Mouse (Mus musculus) heart, postnatal 25 days (tissue): ENCODE data around the gene C1qb. TPM values are rescaled to one million over a fixed set of nuclear protein-coding genes. Genes with fewer than 3 reads are reported as not detected.

ENCODE experiments used
- DNase-seq: peaks from one replicate; pipeline ENCODE4 v3.0.0; 2022; ENCODE audit warnings: low spot score
- intact Hi-C: fragments of 180-260 bp; cut with DNase I; formaldehyde crosslinking; loops from one replicate; pipeline ENCODE4 v1.15.1; 2025
- total RNA-seq, 2 experiments: library from RNA; stranded (reverse); gene quantifications; 2 replicates each; pipeline ENCODE4 v1.2.3; 2021

The C1qb gene
- 10 to 100 TPM; 47.0 to 48.4 TPM for total RNA-seq

DNA sequence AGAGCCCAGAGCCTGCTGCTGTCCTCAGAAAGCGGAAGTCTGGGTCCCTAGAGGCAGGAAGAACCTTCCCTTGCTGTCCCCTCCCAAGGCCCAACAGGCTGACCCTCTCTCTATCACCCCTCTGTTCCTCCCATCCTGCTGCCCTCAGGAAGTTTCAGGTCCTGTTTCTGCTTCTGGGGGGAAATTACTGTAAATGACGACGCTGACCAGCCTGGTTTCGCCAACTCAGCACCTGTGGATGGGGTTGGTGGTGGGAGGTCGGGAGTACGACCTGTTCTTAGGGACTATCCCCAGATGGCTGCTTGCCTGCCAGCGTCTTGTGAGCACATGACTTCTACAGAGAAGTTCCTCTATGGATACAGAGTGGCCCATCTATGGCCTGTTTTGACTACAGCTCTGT is at the start of gene C1qb:
TSS of gene C1qb (minus strand) at position 87 of the 400 bp plus-strand sequence.
- intact Hi-C loops: no loop called here
- no peak for DNase-seq

DNA sequence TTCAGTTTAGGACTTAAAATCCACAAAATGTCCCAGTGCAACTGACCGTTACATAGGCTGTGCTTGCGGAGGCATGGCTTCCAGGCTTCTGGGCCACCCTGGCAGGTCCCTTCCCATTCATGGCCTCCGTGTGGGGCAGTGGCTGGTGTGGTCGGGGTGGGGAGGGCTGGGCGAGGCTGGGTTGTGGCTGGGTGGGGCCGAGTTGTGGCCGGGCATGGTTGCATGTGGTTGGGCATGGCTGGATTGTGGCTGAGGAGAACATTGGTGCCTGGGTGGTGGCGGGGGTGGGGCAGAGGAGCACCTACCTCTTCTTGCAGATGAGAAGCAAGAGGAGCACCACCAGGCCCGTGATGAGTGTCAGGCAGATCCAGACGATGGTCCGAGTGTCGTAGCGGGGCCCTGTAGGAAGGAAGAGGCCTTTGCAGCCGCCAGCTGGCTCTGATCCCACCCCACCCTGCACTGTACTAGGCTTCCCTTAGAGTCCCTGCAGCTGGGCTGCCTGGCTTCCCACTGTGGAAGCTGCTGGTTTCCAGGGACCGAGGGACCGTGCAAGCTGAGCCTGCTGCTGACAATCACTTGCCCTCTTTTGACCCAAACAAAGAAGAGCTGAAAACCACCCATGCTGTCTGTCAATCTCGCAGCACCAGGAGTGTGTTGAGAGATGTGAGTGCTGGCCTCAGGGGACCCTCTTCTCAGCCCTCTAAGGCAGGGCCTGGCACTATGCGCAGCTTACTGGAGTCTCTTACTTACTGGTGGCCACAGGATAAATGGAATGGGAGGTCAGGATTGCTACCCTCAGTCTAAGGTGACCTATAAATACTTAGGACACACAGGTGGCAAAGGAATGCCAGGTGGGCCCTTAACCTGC is 49.0 kb upstream of the C1qb start:
- intact Hi-C loops: no loop called here
- no peak for DNase-seq

DNA sequence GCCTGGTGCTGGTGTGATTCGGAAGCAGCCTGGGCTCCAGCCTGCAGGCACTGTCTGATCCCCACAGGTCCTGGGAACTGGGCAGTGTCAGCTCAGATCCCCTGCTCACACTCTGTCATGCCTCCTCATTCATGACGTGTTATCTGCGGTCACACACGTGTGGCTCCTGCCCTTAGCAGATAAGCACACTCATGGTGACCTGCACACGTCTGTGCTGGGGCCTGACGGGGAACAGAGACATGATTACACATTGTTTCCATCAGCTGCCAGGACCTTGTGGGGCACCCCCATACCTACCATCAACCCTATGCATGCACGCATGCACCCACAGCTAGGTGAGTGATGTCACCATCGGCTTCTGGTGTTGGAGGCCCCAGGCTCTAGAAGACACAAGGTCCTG is 44.5 kb upstream of the C1qb start:
- intact Hi-C loops: no loop called here
- DNase-seq: no peak

DNA sequence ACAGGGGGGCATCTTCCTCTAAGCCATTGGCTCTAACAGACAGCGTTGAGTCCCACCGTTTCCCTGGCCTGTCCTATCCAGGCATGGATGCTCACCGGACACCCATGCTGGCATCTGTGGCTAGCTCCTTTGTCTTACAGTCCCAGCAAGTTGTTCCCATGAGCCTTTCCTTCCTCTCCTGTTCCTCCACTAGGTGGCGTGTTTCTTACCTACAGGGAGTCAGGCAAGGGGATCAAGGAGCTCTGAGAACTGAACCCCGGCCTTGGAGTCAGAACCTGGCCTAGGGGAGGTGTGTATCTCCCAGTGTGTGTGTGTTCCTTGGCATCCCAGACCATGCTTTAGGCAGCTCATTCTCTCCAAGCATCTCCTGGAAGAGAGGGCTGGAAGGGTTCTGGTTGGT is 42.9 kb upstream of the C1qb start:
- no peak for DNase-seq
- intact Hi-C loops: loop anchor here (5.0 kb wide), 1 partner anchor 143 kb away; no protein-coding TSS in a partner anchor

DNA sequence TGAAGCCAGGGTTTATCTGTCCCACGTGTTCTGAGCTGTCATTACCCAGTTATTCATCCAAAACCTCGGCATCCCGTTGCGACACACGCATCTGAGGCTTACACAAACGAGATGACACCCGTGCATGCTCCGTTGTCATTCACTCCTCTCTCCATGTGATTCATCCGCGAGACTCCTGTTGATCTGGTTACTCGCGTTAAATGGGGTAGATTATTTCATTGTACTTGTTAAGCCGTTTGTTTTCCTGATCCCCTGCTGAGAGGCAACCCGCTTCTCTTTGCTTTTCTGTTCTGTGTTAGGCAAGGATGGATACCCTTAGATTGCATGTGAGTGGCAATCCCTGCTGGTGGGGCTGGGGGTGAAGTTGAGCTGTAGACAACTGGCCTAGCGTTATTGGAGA is 39.8 kb upstream of the C1qb start:
- intact Hi-C loops: loop anchor here (5.0 kb wide), 1 partner anchor 146 kb away; no protein-coding TSS in a partner anchor
- no peak for DNase-seq

DNA sequence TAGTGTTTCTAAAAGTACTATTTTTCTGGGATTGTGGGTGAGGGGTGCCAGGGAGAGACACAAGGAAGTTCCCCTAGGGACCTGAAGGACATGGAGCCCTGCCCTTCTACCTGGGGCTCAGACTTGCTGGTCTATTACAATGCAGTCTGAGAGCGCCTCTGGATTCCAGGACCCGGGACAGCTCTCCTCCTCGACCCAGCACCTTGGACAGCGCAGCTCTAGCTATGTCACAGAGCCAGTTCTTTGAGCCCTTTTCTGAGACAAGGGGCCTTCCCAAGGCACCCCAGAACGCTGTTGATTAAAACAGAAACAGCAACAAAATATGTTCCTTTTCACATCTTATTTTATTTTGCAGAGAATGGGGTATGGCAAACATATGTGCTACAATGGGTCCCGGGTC is 38.5 kb upstream of the C1qb start:
- intact Hi-C loops: no loop called here
- no peak for DNase-seq

DNA sequence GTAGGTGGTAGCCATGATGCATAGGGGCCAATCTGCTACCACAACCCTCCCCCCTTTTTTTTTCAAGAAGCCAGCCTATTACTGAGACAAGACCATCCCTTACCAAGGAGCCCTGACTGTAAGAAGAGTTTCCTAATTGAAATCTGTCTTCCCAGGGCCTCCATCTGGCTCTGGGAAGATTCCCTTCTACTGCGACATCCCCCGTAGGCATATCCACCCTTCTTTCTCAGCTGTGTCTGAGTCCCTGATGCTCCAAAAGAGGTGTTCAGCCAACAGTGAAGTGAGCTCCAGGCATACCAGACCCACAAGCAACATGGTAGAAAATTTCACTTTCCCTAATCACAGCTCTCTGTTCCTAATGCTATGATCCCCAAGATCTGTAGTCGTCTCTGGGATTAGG is 33.5 kb upstream of the C1qb start:
- intact Hi-C loops: no loop called here
- no peak for DNase-seq

DNA sequence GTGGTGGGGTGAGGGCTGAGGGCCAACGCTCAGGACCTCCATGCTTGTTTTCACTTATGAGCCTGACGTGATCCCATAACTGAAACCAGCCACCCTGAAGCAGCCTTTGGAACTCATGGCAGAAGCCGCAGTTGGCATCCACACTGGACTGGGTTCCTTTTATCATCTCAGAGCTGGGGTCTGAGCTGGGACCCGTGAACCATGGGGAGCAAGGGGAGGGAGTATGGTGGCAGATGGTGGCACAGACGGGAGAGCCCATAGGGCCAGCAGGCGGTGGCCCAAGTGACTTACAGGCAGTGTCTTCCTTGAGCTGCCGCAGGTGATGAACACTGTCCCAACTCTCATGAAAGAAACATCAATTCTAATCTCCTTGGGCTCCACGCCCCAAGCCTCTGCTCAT is 32.8 kb upstream of the C1qb start:
- no peak for DNase-seq

DNA sequence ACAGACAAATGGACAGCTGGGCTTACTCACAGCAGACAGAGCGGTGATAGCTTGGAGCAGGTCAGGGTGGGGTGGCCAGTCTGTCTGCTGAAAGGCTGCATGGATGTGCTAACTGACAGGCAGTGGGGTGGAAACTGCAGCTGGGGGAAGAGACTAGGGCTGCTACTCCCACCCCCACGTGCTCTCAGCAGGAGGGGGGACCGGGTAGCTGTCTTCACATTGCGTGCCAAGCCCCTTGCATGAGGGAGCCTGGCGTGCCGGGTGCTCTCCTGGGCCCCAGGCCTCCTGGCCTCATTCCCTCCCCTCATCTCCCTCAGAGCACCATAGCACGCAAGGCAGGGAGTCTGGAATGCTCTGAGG is 31.2 kb upstream of the C1qb start:
- no peak for DNase-seq
- intact Hi-C loops: no loop called here

More for the DNA sequence above, 32.8 kb upstream of the C1qb start:
- intact Hi-C loops: no loop called here

DNA sequence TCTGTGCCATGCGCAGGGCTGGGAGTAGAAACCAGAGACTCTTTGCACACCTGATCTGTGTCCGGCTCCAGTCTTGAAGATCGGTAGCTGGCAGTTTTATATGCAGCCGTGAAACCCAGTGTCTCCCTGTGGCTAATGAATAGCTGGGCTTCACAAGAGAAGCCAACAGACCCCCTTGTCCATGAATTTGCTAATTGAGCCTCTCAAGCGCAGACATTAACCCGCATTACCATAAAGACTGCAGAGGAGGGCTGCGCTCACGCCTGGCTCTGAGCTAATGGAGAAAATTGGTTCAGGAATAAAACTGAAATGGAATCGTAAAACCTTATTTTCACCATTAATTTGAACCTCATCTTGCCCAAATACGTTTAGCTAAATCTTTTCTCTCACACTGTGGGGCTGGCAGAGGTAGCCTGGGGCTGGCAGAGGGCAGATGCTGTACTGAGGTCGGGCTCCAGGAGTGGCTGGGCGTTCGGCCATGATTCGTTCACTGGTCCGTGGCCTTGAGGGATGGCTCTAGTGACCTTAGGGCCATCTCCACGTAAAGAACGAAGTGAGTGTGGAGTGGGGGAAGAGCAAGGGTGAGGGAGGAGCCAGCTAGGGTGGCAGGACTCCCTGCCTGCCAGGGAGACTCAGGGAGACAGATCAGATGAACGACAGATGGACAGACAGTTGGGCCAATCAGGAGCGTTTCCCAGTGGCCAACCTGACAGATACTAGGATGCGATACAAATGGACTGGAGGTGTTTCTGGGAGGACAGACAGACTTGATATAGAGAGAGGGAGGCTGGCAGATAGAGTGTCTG is 30.6 kb upstream of the C1qb start:
- intact Hi-C loops: no loop called here
- no peak for DNase-seq

DNA sequence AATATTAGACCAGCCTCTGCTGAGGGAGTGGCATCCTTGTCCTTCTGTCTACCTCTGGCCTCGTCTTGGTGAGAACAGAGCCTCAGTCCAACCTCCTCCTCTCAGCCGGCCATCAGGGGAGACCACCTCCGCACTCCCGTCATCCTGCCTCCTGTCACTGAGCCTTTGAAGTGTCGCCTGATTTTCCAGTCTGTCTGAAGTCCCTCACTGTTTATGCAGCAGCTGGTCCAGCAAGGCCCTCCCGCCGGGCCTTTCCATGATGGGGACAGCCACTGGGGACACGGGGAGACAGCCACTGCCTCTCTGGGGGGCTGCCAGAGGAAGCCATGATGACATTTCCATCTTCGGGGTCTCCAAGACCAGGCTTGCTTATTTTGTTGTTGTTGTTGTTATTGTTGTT is 26.9 kb upstream of the C1qb start:
- DNase-seq: no peak
- intact Hi-C loops: no loop called here

DNA sequence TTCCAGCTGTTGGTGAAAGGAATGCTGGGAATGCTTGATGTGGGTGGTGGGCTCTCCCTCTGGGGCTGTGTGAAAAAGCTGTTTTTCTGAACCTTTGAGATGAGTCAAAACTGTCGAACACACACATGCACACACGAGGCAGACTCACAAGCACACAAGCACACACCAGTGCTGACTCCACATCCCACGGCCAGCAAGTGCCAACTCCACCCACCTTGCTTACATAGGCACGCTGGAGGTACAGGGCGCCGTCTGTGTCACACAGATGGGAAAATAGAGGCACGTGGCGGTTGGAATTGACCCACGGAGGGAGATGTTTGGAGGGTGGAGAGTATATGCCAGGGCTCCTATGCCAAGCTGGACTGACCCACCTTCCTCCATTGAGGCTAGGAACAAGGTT is 25.8 kb upstream of the C1qb start:
- intact Hi-C loops: no loop called here
- no peak for DNase-seq

DNA sequence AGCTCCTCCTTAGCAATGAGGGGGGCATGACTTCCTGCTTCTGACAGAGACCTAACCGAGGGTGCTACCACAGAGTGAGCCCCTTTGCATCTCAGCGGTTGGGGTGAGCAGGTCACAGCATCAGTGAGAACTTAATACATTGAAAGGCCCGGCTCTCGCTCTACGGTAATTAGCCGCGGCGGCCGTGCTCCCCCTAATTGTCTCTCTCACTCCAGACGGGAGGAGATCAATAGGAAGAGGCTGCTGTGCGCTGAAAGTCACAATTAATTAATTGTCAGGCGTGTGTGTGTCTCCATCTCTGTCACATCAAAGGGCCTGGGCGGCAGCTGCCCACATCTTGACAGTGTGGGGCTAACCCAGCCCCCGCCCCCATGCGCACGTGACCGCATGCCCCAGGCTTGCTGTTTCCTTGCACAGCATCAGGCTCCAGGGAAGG is 25.2 kb upstream of the C1qb start:
- DNase-seq: no peak
- intact Hi-C loops: no loop called here

DNA sequence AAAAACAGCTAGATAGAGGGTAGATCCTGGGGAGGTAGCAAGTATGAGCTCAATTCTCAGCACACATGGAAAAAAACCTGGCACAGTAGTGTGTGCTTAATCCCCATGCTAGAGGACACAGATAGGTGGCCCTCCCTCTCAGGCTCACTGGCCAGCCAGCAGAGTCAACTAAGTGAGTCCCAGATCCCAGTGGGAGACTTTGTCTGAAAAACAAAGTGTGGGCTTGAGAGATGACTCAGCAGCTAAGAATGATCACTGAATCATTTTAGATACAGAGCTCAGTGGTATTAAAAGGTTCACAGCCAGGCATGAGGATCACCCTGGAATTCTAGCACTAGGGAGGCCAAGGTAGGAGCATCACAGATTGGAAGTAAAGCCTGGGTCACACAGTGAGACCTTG is 21.8 kb upstream of the C1qb start:
- DNase-seq: no peak
- intact Hi-C loops: loop anchor here (1.0 kb wide), 1 partner anchor 164 kb away; no protein-coding TSS in a partner anchor

DNA sequence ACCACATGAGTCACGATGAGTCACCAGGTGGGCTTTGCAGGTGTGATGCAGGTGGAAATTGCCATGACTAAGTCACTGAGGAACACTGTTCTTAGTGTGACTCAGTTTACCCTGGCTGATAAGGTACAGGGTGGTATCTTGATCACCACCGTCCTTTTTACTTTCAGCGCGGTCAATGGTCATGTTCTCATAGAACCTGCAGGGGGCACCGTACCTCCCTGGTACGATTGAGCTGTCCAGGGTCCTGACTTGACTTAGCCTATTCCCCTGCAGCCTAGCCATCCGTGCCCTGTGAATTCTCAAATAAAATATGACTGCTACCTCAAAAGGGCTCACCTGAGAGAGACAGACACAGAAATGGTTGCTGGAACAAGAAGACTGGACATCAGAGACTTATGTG is 21.0 kb upstream of the C1qb start:
- intact Hi-C loops: loop anchor here (1.0 kb wide), 1 partner anchor 165 kb away; no protein-coding TSS in a partner anchor
- no peak for DNase-seq

DNA sequence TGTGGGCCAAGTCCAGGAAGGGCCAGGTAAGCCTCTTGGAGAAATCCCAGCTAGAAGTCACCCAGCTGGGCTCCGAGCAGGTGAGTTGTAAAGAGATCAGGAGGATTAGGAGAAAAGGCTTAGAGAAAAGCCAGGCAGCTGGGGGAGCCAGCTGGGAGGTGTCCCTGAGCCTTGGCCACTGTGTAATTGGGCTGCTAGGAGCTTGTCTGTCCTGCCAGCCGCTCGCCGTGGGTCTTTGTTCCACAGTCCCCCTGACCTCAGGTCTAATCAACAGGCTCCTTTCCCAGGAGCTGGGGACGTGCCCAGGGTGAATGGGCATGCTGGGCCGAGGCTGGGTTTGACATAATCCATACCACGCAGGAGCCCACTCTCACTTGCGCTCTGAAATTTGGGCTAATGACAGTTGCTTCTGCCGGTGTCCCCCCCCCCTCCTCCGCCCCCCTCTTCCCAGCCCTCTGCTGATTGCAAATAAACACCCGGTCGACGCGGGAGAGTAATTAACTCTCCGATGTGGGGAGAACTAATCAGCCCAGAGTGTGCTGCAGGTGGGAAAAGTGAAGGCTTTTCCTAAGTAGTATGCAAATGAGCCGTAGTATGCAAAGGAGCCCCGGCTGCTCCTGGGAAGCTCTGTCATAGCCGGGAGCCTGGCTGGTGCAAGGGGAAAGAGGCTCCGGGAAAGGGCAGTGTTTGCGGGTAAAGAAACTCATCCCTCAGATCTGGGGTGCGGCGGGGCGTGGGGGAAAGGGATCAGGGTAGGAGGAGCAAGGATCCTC is 19.0 kb upstream of the C1qb start:
- intact Hi-C loops: no loop called here
- no peak for DNase-seq

DNA sequence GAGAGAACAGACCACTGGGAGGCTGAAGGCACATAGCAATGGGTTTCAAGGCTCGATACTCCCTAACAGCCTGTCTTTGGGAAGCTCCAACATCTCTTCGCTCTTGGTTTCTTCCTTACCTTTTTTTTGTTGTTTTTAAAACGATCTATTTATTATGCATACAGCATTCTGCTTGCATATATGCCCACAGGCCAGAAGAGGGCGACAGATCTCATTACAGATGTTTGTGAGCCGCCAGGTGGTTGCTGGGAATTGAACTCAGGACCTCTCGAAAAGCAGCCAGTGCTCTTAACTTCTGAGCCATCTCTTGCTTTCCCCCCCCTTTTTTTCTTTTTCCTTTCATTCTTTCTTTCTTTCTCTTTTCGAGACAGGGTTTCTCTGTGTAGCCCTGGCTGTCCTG is 13.2 kb upstream of the C1qb start:
- no peak for DNase-seq
- intact Hi-C loops: no loop called here

DNA sequence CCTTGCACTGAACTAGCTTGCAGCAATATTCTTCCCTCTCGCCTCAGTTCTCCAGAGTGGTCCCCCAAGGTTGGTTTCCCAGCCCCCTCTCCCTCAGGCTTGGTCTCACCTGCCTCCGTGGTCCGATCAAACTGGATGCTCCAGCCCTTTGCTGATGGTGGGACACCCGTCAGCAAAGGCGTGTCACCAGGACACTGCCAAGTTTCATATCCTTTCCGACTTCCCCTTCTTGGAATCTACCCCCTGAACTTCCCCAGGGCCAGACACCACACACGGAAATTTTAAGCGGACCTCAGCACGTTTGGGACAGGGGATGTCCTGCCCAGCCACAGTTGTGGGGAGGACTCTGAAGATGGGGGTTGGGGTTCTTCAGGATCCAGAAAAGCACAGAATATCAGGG is 12.7 kb upstream of the C1qb start, which contains the start of gene C1qa:
TSS of gene C1qa (minus strand) at position 167 of the 400 bp plus-strand sequence.
- intact Hi-C loops: no loop called here
- DNase-seq: no peak

DNA sequence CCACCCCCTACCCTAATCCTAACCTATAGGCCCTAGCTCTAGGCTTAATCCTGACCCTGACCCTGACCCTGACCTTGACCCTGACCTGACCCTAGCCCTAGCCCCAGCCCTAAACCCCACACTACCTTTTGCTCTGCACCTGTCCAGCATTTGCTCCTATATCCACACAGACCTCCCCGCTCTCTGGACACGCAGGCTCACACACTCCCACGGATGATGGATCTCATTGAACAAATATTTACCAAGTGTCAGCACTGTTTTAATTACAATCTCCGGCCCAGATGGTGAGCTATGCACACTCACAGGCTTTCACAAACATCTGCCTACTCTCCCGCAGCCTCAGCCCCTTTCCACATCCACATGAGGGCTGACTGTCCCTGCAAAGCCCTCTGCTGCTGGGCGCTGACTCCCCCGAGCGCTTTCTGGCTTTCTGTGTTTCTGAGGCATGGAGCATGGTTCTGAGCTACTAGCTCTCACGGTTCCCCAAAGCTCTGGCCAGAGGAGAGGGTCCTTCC is 12.2 kb upstream of the C1qb start:
- DNase-seq: no peak
- intact Hi-C loops: no loop called here

DNA sequence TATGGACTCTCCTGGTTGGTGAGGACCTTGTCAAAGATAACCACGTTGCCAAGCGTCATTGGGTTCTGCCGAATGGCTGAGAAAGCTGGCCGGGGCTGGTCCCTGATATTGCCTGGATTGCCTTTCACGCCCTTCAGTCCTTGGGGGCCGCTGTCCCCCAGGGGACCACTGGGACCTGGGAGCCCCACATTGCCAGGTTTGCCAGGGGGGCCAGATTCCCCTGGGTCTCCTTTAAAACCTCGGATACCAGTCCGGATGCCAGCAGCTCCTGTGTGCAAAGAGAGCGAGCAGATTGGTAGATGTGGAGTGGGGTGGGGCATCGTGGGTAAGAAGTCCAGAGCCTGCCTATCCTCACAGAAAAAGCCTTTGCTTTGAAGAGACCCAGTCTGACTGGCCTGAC is 10.5 kb upstream of the C1qb start:
- intact Hi-C loops: no loop called here
- no peak for DNase-seq
